30 mouse cellular contexts compared by ENCODE assay signal in the genomic region with DNA sequence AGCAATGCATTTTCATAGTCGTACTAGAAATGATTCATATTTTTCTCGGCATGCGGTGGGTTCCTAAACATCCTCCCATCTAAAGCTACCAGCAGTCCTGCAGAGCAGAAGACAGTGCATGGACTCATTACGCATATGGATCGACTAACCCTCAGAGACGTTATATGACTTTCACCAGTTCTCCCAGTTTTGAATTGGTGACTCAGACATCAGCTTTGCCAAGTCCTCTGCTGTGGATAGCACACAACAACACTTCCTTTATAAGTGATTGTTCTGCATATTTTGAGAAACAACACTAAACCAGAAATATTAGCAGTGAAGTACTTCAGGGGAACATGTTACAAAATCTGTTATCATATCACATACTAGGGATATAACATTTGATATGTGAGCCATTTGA.
DNase-seq lines count a peak whose midpoint lies in the region; TF ChIP-seq lines count a peak whose summit lies in the region.
"Had no signal": no experiment of that assay in that cellular context is flagged by ENCODE, and none has a peak within 500 bp of the region (broad histone marks: within the 10 kb centered on the region; RNA-seq: fewer than 3 reads in every experiment).

No protein-coding gene starts in this region.

- 0 out of 2 replicates have a peak overlapping the region, but pooled peaks have one; percentile 9 for H3K27ac ChIP-seq in kidney, adult 2 months (ENCODE audit: insufficient read depth, low read depth, low read length)
- H3K27ac ChIP-seq: embryonic facial prominence, embryonic 12.5 days; forebrain, embryonic 12.5 days; hindbrain, embryonic 12.5 days; hindbrain, postnatal 0 days; intestine, embryonic 15.5 days; liver, embryonic 14.5 days had no signal

- H3K4me3 ChIP-seq in kidney, adult 2 months (ENCODE audit: insufficient read depth, low read depth, low read length): no peak overlapping the region
- H3K4me3 ChIP-seq: embryonic facial prominence, embryonic 12.5 days; forebrain, embryonic 12.5 days; heart, embryonic 12.5 days; hindbrain, embryonic 12.5 days; intestine, embryonic 15.5 days had no signal

- no peak for TF ChIP-seq CTCF in kidney, adult 2 months (conservative IDR thresholded peaks at IDR 0.05; ENCODE audit: insufficient read depth, insufficient read length, low read depth, low read length)

- peak; percentile 88 for DNase-seq in heart, adult 11 months
- DNase-seq in heart, adult 9 months (ENCODE audit: low spot score in 2 of 2): no peak
- DNase-seq in kidney, adult 2 months: peak; percentile 7
- DNase-seq in kidney, adult 11 months: no peak
- DNase-seq in brain, adult 2 months (ENCODE audit: low read depth, low spot score): peak; percentile 19
- DNase-seq in lung, postnatal 10 days: no peak
- DNase-seq in cerebellum, postnatal 14 days: no peak
- no peak for DNase-seq in liver
- DNase-seq: adrenal gland, postnatal 25 days; B cell, adult 2 months; cerebellum, adult 8-10 months; embryo, embryonic 11 days; forebrain, postnatal 0 days; gastrocnemius, postnatal 36 days; heart, postnatal 36 days; kidney, postnatal 10 days; layer of hippocampus, postnatal 36 days; left cerebral cortex, postnatal 4 days; lung, adult 2 months; lung, postnatal 14 days; midbrain, embryonic 14.5 days; spleen, adult 18-20 months; thymus, postnatal 14 days had no signal

- no peaks in the 10 kb centered on the region for H3K4me1 ChIP-seq in kidney, adult 2 months (ENCODE audit: control insufficient read depth, insufficient read depth, low read length)
- H3K4me1 ChIP-seq: embryonic facial prominence, embryonic 12.5 days; forebrain, embryonic 12.5 days; hindbrain, embryonic 12.5 days; intestine, embryonic 15.5 days had no signal

- H3K36me3 ChIP-seq in kidney, adult 2 months (ENCODE audit: control insufficient read depth, insufficient read depth, low read length): no peaks in the 10 kb centered on the region
- H3K36me3 ChIP-seq: embryonic facial prominence, embryonic 12.5 days; forebrain, embryonic 12.5 days; heart, embryonic 12.5 days; hindbrain, embryonic 12.5 days; intestine, embryonic 15.5 days had no signal

- TF ChIP-seq POLR2A in kidney, adult 2 months (IDR thresholded peaks at IDR 0.05; ENCODE audit: low read depth, low read length): no peak

- WGBS in kidney, adult 2 months: 81% methylated on average over 6 of the region's 6 CpGs

- no peaks in the 10 kb centered on the region for H3K27me3 ChIP-seq in kidney, adult 2 months (replicated peaks; ENCODE audit: control insufficient read depth, insufficient read depth, low read length)
- H3K27me3 ChIP-seq: embryonic facial prominence, embryonic 12.5 days; forebrain, embryonic 12.5 days; heart, embryonic 12.5 days; intestine, embryonic 15.5 days had no signal

Comparison
In these comparisons a context has a peak if more than half of its experiments do, and no peak if none do; other contexts are left out.
1. DNase-seq: peak in heart, adult 11 months (single experiment), kidney, adult 2 months (single experiment) and brain, adult 2 months (single experiment); none in heart, adult 9 months (0 of 2), kidney, adult 11 months (single experiment), lung, postnatal 10 days (single experiment), cerebellum, postnatal 14 days (0 of 2) and liver (single experiment).